Mouse (Mus musculus): ENCODE results near the gene Irx6.

DNA sequence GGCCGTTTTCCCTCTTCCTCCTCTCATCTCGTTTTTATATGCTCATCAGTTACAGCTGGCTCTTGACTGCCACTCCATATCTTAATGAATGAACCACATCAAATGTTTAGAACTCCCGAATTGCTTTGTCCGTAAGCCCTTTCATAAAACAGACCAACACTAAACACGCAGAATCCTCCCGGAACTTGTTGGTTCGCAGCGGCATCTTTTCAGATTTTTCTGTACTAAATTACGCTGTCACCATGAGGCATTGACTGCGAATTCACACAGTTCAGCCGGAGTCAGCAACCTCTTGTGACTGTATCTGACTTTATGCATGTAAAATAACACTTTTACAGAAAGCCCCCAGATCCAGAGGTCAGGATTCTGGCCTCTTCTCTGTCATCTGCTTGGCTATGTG lies 3.9 kb upstream of the Irx6 start:
- no peak for TF ChIP-seq GATA1 (IDR thresholded peaks at IDR 0.05; ENCODE audit: low read length)
- TF ChIP-seq TAL1 (IDR thresholded peaks at IDR 0.05; ENCODE audit: low read length), result no peak
